Mouse (Mus musculus) granulocyte monocyte progenitor cell, adult 5-6 weeks (primary cell): ENCODE data around the gene Asap2. TPM values are rescaled to one million over a fixed set of nuclear protein-coding genes. Genes with fewer than 3 reads are reported as not detected.

ENCODE experiments used
- ATAC-seq: replicated peaks from 2 replicates; pipeline ENCODE4 v1.8.0; 2016; ENCODE audit warnings: mild to moderate bottlenecking, moderate TSS enrichment, inconsistent platforms; ENCODE audit not compliant: poor library complexity, severe bottlenecking
- total RNA-seq, 2 experiments: library from RNA; stranded (forward) in 1 of 2; stranded (reverse) in 1 of 2; fragments of 200-712, 200-1000 nt in 1 of 2; fragments of >200 nt in 1 of 2; fragmentation: Nextera tagmentation in 1 of 2; gene quantifications; 2 replicates each; pipeline ENCODE4 v1.2.3; 2014 to 2017

The Asap2 gene
- total RNA-seq, 2 experiments from 2014 or later: 1.1 to 4.5 TPM

DNA sequence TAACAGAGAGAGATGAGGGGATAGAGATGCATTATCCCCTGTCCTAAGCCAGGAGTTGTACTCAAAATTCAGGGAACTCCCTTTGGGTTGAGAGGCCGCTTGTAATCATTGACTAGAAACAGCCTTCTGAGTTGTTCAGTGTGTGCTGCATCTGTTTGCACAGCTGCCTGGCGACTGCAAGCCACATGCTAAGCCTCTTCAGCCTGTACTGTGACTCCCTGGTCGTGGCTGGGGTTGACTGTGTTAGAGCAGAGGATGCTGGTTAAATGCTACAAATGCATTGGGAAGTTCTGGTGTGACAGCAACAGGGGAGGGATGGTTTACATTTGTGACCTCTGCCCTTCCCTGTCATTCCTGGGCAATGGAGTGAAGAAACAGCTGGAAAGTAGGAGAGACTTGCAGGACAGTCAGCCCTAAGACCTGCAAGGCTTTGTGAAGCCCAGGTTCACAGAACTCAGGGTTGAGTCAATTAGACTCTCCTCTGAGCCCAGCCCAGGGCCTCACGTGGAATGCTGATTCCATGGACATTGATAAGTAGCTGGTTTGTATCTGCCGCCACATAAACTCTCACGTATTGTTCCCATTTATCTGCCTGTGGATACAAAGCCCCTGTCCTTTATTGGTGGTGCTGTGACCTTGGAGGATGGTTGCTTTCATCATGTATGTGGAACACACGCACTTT lies 257.6 kb downstream of the Asap2 start:
- ATAC-seq: no peak

GRCm38 (mm10) chr12:21260494-21261256 lies 270.4 kb downstream of the Asap2 start:
- ATAC-seq: no peak; the same call in 1 of the 2 replicates

DNA sequence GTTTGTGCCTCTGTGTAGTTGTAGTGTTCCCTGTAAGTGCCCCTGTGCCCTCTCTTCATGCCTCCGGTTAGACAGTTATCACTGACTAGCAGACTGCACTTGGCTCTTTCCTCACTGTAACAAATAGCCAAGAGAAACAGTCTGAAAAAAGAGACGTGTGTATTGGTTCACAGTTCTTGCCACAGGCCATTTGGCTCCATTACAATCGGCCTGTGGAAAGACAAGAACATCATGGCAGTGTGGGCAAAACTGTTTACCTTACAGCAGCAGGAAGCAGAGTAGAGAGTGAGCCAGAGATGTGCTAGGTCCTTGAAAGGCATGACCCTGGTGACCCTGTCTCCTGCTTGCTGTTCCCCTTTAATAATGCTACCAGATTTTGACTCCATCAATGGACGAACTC lies 271.3 kb downstream of the Asap2 start:
- ATAC-seq: no peak

DNA sequence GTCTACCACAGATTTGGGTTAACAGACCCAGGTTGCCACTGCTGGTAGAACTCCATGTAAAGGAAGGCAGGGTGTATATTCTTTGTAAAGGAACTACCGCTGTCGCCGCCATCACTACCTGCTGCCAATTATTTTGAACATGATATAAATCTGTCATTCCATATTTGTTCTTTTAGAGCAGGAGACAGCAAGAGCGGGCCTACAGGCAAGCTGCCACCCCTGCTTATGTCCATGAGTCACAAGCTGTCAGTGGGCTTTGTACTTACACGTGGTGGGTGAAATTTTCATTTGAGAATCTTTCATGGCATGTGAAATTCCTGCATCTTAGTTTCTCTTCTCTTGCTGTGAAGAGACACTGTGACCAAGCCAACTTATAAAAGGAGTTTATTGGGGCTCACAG lies 273.0 kb downstream of the Asap2 start:
- ATAC-seq: no peak

- peak; percentile 28; the same call in 1 of the 2 replicates for ATAC-seq
Observed at GRCm38 (mm10) chr12:21264241-21264640, 274.0 kb downstream of the Asap2 start.

GRCm38 (mm10) chr12:21264970-21265369 lies 274.7 kb downstream of the Asap2 start:
- ATAC-seq: no peak

GRCm38 (mm10) chr12:21265501-21265900 lies 275.2 kb downstream of the Asap2 start:
- ATAC-seq: no peak

DNA sequence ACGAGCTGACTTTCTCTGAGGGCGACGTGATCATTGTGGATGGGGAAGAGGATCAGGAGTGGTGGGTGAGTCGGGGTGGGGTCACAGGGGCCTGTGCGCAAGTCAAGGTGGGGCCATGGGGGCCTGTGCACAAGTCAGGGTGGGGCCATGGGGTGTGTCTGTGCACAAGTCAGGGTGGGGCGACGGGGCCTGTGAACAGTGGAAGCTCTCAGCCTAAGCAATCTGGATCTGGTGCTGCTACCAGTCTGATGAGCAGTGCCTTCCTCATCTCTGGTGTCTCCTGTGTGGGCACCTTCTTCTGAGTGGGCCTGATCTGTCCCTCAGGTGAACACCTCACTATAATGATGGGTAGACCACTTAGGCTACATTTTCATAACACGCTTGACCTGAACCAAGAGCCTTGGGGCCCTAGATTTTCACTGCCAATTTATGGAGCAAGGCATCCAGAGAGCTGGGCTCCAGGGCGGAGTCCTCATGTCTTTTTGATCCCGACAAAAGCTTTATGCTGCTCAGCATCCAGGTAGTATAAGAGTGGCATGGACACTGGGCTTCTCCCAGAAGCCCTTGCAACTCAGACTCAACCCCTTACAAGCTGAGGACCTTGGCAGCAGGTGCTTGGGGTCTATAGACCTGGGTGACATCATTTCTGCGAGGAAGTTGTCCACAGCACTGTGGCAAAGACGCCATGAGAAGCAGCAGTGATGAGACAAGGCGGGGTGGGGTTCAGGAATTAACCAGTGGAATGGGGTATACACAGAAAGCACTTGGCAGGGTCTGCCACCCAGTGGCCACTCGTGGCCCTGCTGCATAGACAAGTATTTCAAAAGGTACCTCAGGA lies 275.9 kb downstream of the Asap2 start:
- ATAC-seq: peak; percentile 86

GRCm38 (mm10) chr12:21266784-21267098 lies 276.5 kb downstream of the Asap2 start:
- ATAC-seq: no peak

DNA sequence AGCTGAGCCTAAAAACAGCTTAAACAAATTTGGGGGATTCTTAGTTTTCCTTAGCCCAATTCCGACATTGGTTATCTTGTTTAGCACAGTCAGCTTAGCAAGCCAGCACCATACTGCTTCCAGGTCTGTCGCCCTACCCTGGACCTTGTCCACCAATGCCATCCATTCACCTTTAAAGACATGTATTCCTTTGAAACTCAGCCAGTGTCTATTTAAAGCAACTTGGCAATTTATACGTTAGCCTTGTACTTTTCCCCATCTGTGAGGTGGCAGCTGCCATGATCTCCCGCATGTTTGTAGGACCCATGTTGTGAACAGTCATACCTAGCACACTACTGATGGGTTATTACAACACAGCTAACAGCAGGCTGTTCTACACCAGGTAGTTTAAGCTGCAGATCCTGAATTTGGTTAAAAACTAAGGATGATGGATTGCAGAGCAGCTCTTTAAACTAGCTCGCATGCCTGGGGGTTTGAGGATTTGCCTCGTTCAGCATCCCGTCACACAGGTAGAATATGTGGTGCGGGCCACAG lies 277.9 kb downstream of the Asap2 start:
- no peak for ATAC-seq

GRCm38 (mm10) chr12:21274446-21274845 lies 284.2 kb downstream of the Asap2 start:
- no peak for ATAC-seq

DNA sequence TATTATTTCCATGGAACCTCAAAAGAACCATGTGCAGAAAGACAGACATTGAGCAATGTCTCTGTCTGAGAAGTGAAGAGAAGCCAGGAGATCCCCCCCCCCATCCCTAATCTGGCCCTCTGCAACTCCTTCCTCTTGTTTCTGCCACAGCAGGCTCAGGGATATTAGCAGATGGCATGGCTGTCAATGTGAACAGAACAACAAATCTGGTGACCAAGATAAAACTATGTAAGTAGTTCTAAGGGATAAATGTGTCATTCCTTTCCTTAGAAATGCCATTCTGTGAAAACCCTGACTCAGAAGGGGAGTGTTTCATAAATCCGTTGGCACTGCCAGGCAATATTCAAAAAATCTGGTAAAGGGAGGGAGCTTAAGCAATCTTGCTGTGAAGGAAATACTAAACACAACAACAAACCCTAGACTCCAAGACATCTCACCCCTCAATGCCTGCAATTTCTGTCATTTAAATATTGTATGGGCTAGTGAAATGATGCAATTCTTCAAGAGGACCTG lies 287.1 kb downstream of the Asap2 start:
- no peak for ATAC-seq

DNA sequence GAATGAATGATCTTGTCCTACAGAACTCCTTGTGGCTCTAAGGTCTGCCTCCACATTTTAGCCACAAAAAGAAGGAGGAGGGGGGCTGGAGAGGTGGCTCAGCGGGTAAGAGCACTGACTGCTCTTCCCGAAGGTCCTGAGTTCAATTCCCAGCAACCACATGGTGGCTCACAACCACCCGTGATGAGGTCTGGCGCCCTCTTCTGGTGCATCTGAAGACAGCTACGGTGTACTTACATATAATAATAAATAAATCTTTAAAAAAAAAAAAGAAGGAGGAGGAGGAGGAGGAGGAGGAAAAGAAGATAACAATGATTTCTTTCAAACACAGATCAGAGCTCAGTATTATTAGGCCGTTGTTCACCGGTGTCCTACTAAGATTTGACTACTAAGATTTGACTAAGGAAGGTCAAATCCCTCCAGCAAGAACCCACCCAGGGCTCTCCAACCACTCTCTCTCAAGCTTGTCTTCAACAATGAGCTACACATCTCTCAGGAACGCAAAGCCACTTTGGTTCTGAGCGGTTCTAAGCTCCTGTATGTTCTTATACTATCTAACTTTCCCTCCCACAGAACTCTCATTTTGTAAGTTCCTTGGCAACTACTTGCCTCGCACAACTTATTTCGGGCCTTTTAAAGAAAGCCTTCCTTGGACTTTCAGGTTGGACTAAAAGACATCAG lies 294.6 kb downstream of the Asap2 start, which contains the start of gene Cpsf3:
Gene Cpsf3 (plus strand): TSS at position 631 of the 681 bp plus-strand sequence.
- ATAC-seq: no peak

- peak; percentile 45 for ATAC-seq
Observed at GRCm38 (mm10) chr12:21285508-21286242, 295.4 kb downstream of the Asap2 start.

DNA sequence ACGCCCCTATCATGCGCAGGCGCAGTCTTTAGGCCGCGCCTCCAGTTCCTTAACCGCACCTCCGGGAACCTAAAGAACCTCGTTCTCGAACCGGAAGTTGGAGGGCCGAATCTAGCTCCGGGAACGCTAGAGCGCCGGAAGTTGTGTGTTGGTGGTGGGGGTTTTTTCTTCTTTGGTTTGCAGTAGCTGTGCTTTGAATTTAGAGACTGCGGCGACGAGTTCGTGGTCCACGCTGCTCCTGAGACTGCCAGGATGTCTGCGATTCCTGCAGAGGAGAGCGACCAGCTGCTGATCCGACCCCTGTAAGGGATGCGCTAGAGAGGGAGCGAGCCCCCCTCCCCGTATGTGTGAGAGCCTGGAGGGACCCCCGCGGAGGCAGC lies 296.0 kb downstream of the Asap2 start, which contains the start of gene Itgb1bp1:
Gene Itgb1bp1 (minus strand): TSS at position 42 of the 380 bp plus-strand sequence.
- ATAC-seq: peak; percentile 77

GRCm38 (mm10) chr12:21286712-21287650 lies 296.7 kb downstream of the Asap2 start:
- ATAC-seq: peak; percentile 76

DNA sequence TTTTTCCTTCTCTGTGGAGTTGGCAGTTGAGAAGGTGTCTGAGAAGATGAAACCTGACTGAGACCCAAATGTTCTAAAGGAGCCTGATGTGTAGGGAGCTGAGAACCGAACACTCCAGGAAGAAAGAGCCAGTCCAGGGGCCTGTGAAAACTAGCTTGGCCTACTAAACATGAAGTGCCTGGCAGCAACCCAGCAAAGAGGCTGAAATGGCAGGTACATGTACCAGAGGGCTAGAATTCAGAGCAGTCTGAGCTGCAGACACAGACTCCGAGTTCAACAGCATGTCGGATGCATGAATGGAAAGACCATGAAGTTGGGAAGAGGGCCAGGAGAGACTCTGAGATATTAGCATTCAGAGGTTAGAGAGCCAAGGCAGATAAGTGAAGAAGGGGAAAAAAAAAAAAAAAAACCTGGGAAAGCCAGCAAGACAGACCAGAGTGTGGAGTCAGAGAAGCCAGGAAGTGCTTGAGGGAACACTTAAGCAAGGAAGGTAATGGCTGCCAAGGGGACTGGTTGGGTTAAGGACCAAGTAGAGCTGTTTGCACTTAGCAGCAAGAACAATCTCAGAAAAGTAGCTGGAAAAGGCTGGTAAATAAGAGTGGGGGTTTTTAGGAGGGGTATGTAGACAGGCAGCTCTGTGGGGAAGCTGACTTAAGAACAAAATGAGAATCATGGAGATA lies 298.6 kb downstream of the Asap2 start:
- no peak for ATAC-seq

DNA sequence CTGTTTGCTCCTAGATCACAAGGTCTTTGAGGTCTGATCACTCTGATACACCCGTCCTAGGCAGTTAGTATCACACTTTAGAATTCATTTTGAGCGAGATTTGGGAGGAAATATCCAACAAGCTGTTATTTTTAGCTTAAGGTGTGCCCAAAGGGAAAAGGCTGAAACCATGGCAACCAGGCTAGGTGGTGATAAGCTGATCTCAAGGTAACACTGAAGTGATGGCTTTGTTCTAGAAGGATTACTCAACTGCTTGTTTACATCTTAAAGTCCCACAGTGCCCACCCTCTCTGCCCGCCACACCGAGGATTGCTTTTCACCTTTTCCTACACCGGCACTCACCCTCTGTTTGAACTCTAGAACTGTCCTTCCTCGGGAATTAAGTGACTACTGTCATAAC lies 299.4 kb downstream of the Asap2 start:
- ATAC-seq: no peak
